Mouse (Mus musculus): ENCODE results near the gene Cd59b.

DNA sequence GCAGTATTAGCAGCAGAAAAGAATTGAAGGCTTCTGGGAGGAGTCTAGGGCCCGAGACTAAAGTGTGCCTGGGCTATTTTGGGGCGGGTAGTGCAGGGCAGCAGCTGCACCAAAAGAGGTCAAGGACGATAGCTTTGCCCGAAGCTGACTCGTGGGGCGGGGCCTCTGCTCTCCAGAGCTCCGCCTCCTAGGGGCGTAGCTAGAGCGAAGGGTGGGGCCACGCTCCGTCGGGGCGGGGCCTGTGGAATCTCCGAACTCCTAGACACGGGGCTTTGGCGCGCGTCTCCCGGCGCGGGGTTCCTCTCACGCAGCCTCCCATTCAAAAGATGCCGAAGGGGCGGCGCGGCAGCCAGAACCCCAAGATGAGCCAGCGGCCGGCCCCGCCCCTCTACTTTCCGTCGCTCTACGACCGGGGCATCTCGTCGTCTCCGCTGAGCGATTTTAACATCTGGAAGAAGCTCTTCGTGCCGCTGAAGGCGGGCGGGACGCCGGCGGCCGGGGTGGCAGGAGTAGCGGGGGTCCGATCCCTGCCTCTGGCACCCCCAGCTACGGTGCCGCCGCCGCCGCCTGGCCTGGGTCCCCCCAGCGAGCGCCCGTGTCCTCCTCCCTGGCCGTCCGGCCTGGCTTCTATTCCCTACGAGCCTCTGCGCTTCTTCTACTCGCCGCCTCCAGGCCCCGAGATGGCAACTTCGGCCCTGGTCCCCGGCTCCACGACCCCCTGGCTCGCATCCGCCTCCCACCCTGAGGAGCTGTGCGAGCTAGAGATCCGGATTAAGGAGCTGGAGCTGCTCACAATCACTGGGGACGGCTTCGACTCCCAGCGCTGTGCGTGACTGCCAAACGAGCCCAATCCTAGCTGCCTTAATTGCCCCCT is 53.1 kb downstream of the Cd59b start, which contains the start of gene A930018P22Rik:
- no peak for TF ChIP-seq CTCF (IDR thresholded peaks at IDR 0.05; ENCODE audit: low read depth, low read length)
- TF ChIP-seq POLR2A (IDR thresholded peaks at IDR 0.05; ENCODE audit: extremely low read depth, insufficient read depth, low read length): 0 out of 2 replicates have a peak, but pooled peaks have one; percentile 39
